Mouse (Mus musculus): Measurements from ENCODE around the gene Arhgap29. TPM values are rescaled to one million over a fixed set of nuclear protein-coding genes. Genes with fewer than 3 reads are reported as not detected.

Gene Arhgap29
- polyA plus RNA-seq, 1 experiment from 2014 or later: 46.2 TPM

- no peak overlapping the region for H3K4me2 ChIP-seq (replicated peaks; ENCODE audit: low read depth, low read length)
Observed at GRCm38 (mm10) chr3:121916802-121917532, 35.4 kb upstream of the Arhgap29 start.

GRCm38 (mm10) chr3:121917658-121918057 is 34.7 kb upstream of the Arhgap29 start:
- Histone ChIP-seq H3K27me3 (ENCODE audit: insufficient read depth, low read length) (no peaks in the 10 kb centered on the region), H3K4me1 (ENCODE audit: insufficient read depth, low read length) (peaks cover 7% of the 10 kb centered on the region; the same call in 1 of the 2 replicates), H3K27ac (ENCODE audit: low read length) (no peak overlapping the region), H3K9ac (replicated peaks; ENCODE audit: low read length) (no peak overlapping the region), H3K4me2 (replicated peaks; ENCODE audit: low read depth, low read length) (no peak overlapping the region), H3K4me3 (ENCODE audit: low read length) (no peak overlapping the region), H3K36me3 (ENCODE audit: insufficient read depth, low read length) (no peaks in the 10 kb centered on the region), H3K9me3 (ENCODE audit: low read length) (no peaks in the 10 kb centered on the region)
- WGBS: 71% methylated on average over 7 of the region's 7 CpGs
- ATAC-seq (ENCODE audit: low FRiP score, low TSS enrichment): no peak

More at GRCm38 (mm10) chr3:121916802-121917532, 35.4 kb upstream of the Arhgap29 start:
- H3K27me3 ChIP-seq (ENCODE audit: insufficient read depth, low read length): no peaks in the 10 kb centered on the region
- H3K27ac ChIP-seq (ENCODE audit: low read length): no peak overlapping the region
- H3K36me3 ChIP-seq (ENCODE audit: insufficient read depth, low read length): no peaks in the 10 kb centered on the region
- no peak overlapping the region for H3K9ac ChIP-seq (replicated peaks; ENCODE audit: low read length)
- peaks cover 7% of the 10 kb centered on the region; the same call in 1 of the 2 replicates for H3K4me1 ChIP-seq (ENCODE audit: insufficient read depth, low read length)
- H3K4me3 ChIP-seq (ENCODE audit: low read length): no peak overlapping the region
- no peak for ATAC-seq (ENCODE audit: low FRiP score, low TSS enrichment)
- 79% methylated on average over 5 of the region's 5 CpGs for WGBS
- no peaks in the 10 kb centered on the region for H3K9me3 ChIP-seq (ENCODE audit: low read length)

GRCm38 (mm10) chr3:121919961-121920360 is 32.4 kb upstream of the Arhgap29 start:
- Histone ChIP-seq H3K36me3 (ENCODE audit: insufficient read depth, low read length) (no peaks in the 10 kb centered on the region), H3K27ac (ENCODE audit: low read length) (no peak overlapping the region), H3K4me2 (replicated peaks; ENCODE audit: low read depth, low read length) (no peak overlapping the region), H3K9me3 (ENCODE audit: low read length) (no peaks in the 10 kb centered on the region), H3K9ac (replicated peaks; ENCODE audit: low read length) (no peak overlapping the region), H3K4me1 (ENCODE audit: insufficient read depth, low read length) (peaks cover 1% of the 10 kb centered on the region; the same call in 1 of the 2 replicates), H3K4me3 (ENCODE audit: low read length) (no peak overlapping the region), H3K27me3 (ENCODE audit: insufficient read depth, low read length) (no peaks in the 10 kb centered on the region)
- no peak for ATAC-seq (ENCODE audit: low FRiP score, low TSS enrichment)
- WGBS: 82% methylated on average over 5 of the region's 5 CpGs

GRCm38 (mm10) chr3:121920769-121921168 is 31.6 kb upstream of the Arhgap29 start:
- Histone ChIP-seq H3K27me3 (ENCODE audit: insufficient read depth, low read length) (no peaks in the 10 kb centered on the region), H3K9ac (replicated peaks; ENCODE audit: low read length) (no peak overlapping the region), H3K36me3 (ENCODE audit: insufficient read depth, low read length) (no peaks in the 10 kb centered on the region), H3K27ac (ENCODE audit: low read length) (no peak overlapping the region), H3K4me3 (ENCODE audit: low read length) (no peak overlapping the region), H3K4me1 (ENCODE audit: insufficient read depth, low read length) (no peaks in the 10 kb centered on the region), H3K9me3 (ENCODE audit: low read length) (no peaks in the 10 kb centered on the region), H3K4me2 (replicated peaks; ENCODE audit: low read depth, low read length) (no peak overlapping the region)
- ATAC-seq (ENCODE audit: low FRiP score, low TSS enrichment): no peak
- WGBS: 72% methylated on average over 3 of the region's 3 CpGs

- 78% methylated on average over 11 of the region's 11 CpGs for WGBS
- no peak for ATAC-seq (ENCODE audit: low FRiP score, low TSS enrichment)
- Histone ChIP-seq H3K27ac (ENCODE audit: low read length) (no peak overlapping the region), H3K9ac (replicated peaks; ENCODE audit: low read length) (no peak overlapping the region), H3K4me1 (ENCODE audit: insufficient read depth, low read length) (no peaks in the 10 kb centered on the region), H3K9me3 (ENCODE audit: low read length) (no peaks in the 10 kb centered on the region), H3K27me3 (ENCODE audit: insufficient read depth, low read length) (no peaks in the 10 kb centered on the region), H3K4me3 (ENCODE audit: low read length) (no peak overlapping the region), H3K4me2 (replicated peaks; ENCODE audit: low read depth, low read length) (no peak overlapping the region), H3K36me3 (ENCODE audit: insufficient read depth, low read length) (no peaks in the 10 kb centered on the region)
Observed at GRCm38 (mm10) chr3:121924768-121925486, 27.4 kb upstream of the Arhgap29 start.

GRCm38 (mm10) chr3:121927601-121928000 is 24.7 kb upstream of the Arhgap29 start:
- WGBS: 89% methylated on average over 3 of the region's 3 CpGs
- Histone ChIP-seq H3K4me3 (ENCODE audit: low read length) (no peak overlapping the region), H3K27me3 (ENCODE audit: insufficient read depth, low read length) (no peaks in the 10 kb centered on the region), H3K36me3 (ENCODE audit: insufficient read depth, low read length) (no peaks in the 10 kb centered on the region), H3K27ac (ENCODE audit: low read length) (no peak overlapping the region), H3K4me2 (replicated peaks; ENCODE audit: low read depth, low read length) (no peak overlapping the region), H3K9me3 (ENCODE audit: low read length) (no peaks in the 10 kb centered on the region), H3K4me1 (ENCODE audit: insufficient read depth, low read length) (no peaks in the 10 kb centered on the region), H3K9ac (replicated peaks; ENCODE audit: low read length) (no peak overlapping the region)
- ATAC-seq (ENCODE audit: low FRiP score, low TSS enrichment): no peak

GRCm38 (mm10) chr3:121932815-121933214 is 19.5 kb upstream of the Arhgap29 start:
- H3K4me3 ChIP-seq (ENCODE audit: low read length): no peak overlapping the region
- H3K36me3 ChIP-seq (ENCODE audit: insufficient read depth, low read length): no peaks in the 10 kb centered on the region
- no peak overlapping the region for H3K9ac ChIP-seq (replicated peaks; ENCODE audit: low read length)
- no peak for ATAC-seq (ENCODE audit: low FRiP score, low TSS enrichment)
- no peaks in the 10 kb centered on the region for H3K27me3 ChIP-seq (ENCODE audit: insufficient read depth, low read length)
- H3K9me3 ChIP-seq (ENCODE audit: low read length): no peaks in the 10 kb centered on the region
- H3K27ac ChIP-seq (ENCODE audit: low read length): no peak overlapping the region
- WGBS: 90% methylated on average over 4 of the region's 4 CpGs
- no peaks in the 10 kb centered on the region for H3K4me1 ChIP-seq (ENCODE audit: insufficient read depth, low read length)
- no peak overlapping the region for H3K4me2 ChIP-seq (replicated peaks; ENCODE audit: low read depth, low read length)

GRCm38 (mm10) chr3:121936241-121936640 is 16.1 kb upstream of the Arhgap29 start:
- H3K9ac ChIP-seq (replicated peaks; ENCODE audit: low read length): no peak overlapping the region
- WGBS: 70% methylated on average over 2 of the region's 2 CpGs
- no peak overlapping the region for H3K4me2 ChIP-seq (replicated peaks; ENCODE audit: low read depth, low read length)
- H3K36me3 ChIP-seq (ENCODE audit: insufficient read depth, low read length): no peaks in the 10 kb centered on the region
- H3K9me3 ChIP-seq (ENCODE audit: low read length): no peaks in the 10 kb centered on the region
- ATAC-seq (ENCODE audit: low FRiP score, low TSS enrichment): no peak
- no peaks in the 10 kb centered on the region for H3K27me3 ChIP-seq (ENCODE audit: insufficient read depth, low read length)
- H3K4me3 ChIP-seq (ENCODE audit: low read length): no peak overlapping the region
- no peaks in the 10 kb centered on the region for H3K4me1 ChIP-seq (ENCODE audit: insufficient read depth, low read length)
- no peak overlapping the region for H3K27ac ChIP-seq (ENCODE audit: low read length)

GRCm38 (mm10) chr3:121937036-121937435 is 15.3 kb upstream of the Arhgap29 start:
- Histone ChIP-seq H3K36me3 (ENCODE audit: insufficient read depth, low read length) (no peaks in the 10 kb centered on the region), H3K4me1 (ENCODE audit: insufficient read depth, low read length) (no peaks in the 10 kb centered on the region), H3K27me3 (ENCODE audit: insufficient read depth, low read length) (no peaks in the 10 kb centered on the region), H3K4me3 (ENCODE audit: low read length) (no peak overlapping the region), H3K4me2 (replicated peaks; ENCODE audit: low read depth, low read length) (no peak overlapping the region), H3K9me3 (ENCODE audit: low read length) (no peaks in the 10 kb centered on the region), H3K9ac (replicated peaks; ENCODE audit: low read length) (no peak overlapping the region), H3K27ac (ENCODE audit: low read length) (no peak overlapping the region)
- 89% methylated on average over 6 of the region's 6 CpGs for whole genome bisulfite sequencing
- no peak for ATAC-seq (ENCODE audit: low FRiP score, low TSS enrichment)

- 63% methylated on average over 1 of the region's 1 CpGs for WGBS
- Histone ChIP-seq H3K9ac (replicated peaks; ENCODE audit: low read length) (no peak overlapping the region), H3K4me2 (replicated peaks; ENCODE audit: low read depth, low read length) (no peak overlapping the region), H3K4me3 (ENCODE audit: low read length) (no peak overlapping the region), H3K27me3 (ENCODE audit: insufficient read depth, low read length) (no peaks in the 10 kb centered on the region), H3K4me1 (ENCODE audit: insufficient read depth, low read length) (no peaks in the 10 kb centered on the region), H3K36me3 (ENCODE audit: insufficient read depth, low read length) (no peaks in the 10 kb centered on the region), H3K9me3 (ENCODE audit: low read length) (no peaks in the 10 kb centered on the region), H3K27ac (ENCODE audit: low read length) (no peak overlapping the region)
- no peak for ATAC-seq (ENCODE audit: low FRiP score, low TSS enrichment)
Observed at GRCm38 (mm10) chr3:121939658-121940057, 12.7 kb upstream of the Arhgap29 start.

Data from kidney, embryonic 16.5 days (tissue).